Mouse (Mus musculus): ENCODE data around the gene Tm9sf1. TPM values are rescaled to one million over a fixed set of nuclear protein-coding genes. Genes with fewer than 3 reads are reported as not detected.
A peak's percentile ranks its signal among the peaks of the same experiment; 100 is the strongest.

Gene Tm9sf1
- total and polyA plus RNA-seq, 3 experiments, result 36.1 to 65.3 (median 51.3) TPM

DNA sequence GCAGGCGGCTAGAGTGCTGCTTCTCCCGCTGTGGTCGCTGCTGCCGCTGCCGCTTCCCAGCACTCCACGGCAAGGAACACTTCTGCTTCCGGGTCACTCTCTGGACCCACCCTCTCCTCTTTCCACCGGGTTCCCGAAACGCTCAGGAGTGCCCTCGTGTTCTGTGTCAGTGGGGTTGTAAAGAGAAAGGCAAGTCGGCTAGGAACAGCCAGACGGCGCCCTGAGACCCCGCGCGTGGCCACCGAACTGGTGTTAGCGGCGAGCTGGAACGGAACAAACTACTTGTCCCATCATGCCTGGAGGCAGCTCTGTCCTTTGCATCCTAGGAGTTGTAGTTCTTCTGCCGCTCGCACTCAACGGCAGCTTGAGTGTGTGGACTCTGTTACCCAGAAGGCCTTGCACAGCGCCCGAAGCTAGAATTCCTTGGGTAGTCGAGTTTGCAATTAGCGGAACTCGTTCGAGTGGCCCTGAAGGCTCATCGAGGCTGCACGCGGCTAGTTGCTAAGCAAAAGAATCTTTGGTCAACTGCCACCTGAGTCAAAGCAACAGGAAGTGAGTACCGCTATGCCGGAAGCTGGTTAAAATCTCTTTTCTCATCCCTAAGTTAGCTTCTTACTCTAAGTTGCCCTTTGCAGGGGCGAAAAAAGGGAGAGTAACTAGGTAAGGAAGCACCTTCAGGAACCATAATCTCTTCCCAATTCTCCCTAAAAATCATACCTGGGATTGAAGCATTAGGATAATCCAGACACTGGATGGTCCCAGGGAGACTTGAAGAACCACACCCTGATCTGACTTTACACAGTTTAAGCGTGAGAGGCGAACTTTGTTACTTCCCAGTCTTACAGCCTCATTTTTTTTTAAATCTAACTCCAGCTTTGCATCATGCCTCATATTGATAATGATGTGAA lies 28.5 kb upstream of the Tm9sf1 start, which contains the start of the genes Gmpr2 and Nedd8 (continued):
- TF ChIP-seq SMC3 (IDR thresholded peaks at IDR 0.05; ENCODE audit: low read depth, low read length), result no peak
- TF ChIP-seq POLR2A (IDR thresholded peaks at IDR 0.05; ENCODE audit: low read depth, low read length), result peak; percentile 75
- peak; percentile 93 for TF ChIP-seq SIN3A (IDR thresholded peaks at IDR 0.05; ENCODE audit: low read length)
- TF ChIP-seq MAX (IDR thresholded peaks at IDR 0.05; ENCODE audit: low read length), result peak; percentile 92
- no peak for TF ChIP-seq POLR2AphosphoS2 (IDR thresholded peaks at IDR 0.05; ENCODE audit: low read depth, low read length)
- TF ChIP-seq USF1 (IDR thresholded peaks at IDR 0.05; ENCODE audit: low read depth, low read length), result no peak
- TF ChIP-seq NRF1 (IDR thresholded peaks at IDR 0.05; ENCODE audit: low read depth, low read length), result no peak
- TF ChIP-seq JUN (IDR thresholded peaks at IDR 0.05; ENCODE audit: insufficient read depth, low read depth, low read length), result no peak
- TF ChIP-seq MXI1 (IDR thresholded peaks at IDR 0.05; ENCODE audit: low read depth, low read length), result peak; percentile 70; the same call in 1 of the 2 replicates

DNA sequence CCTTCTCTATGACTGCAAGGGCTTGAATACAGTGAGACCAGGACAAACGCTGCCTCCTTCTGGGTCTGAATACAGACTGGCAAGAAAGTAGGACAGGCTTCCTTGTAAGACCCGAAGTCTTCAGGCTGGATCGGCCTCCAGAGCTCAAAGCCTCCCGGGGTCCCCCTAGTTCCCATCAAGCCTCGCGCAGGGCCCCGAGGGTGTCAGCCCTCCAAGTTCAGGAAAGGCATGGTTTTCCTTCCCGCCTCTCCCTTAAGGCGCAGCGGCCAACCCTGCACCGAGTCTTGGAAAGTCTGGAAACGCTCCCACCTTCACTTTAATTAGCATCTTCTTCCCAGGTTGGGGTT lies 27.9 kb upstream of the Tm9sf1 start:
- Histone ChIP-seq H3K79me2 (replicated peaks; ENCODE audit: control insufficient read depth, extremely low read depth, insufficient read depth, poor library complexity, severe bottlenecking) (peaks cover 45% of the 10 kb centered on the region), H3K36me3 (replicated peaks in 1 of 2; ENCODE audit: control insufficient read depth in 1 of 2, insufficient read depth in 1 of 2, low read length in 1 of 2) (peaks cover 16 to 48% of the 10 kb centered on the region in 2 experiments), H3K4me2 (ENCODE audit: insufficient read depth, low read depth, poor library complexity, severe bottlenecking) (peak overlapping the region; percentile 39; the same call in 1 of the 2 replicates), H3K27me3 (replicated peaks) (no peaks in the 10 kb centered on the region), H3K4me3 (replicated peaks in 1 of 3; ENCODE audit: low read depth in 2 of 3, low read length in 2 of 3, poor library complexity in 1 of 3) (peak overlapping the region; percentile 56 to 76 (median 74)), H3K27ac (ENCODE audit: insufficient read depth, low read depth) (peak overlapping the region; percentile 84; the same call in 1 of the 2 replicates), H3K9me3 (replicated peaks; ENCODE audit: low read length) (no peaks in the 10 kb centered on the region), H3K9ac (ENCODE audit: insufficient read depth, low read depth) (peak overlapping the region; percentile 84), H3K4me1 (ENCODE audit: control insufficient read depth in 1 of 2, insufficient read depth in 2 of 2) (peaks cover 15 to 52% of the 10 kb centered on the region in 2 experiments; a peak in 3 of 4 replicates)
- dilution Hi-C loops (cut with MboI; ENCODE audit: extremely low pct_ligation_motif_present, extremely low pct_unique_long_range_greater_than_20kb, low sequenced_read_pairs), result no loop called here
- TF ChIP-seq MYC (IDR thresholded peaks at IDR 0.05; ENCODE audit: low read depth, low read length) (no peak), GABPA (IDR thresholded peaks at IDR 0.05; ENCODE audit: insufficient replicate concordance, low read depth, low read length) (no peak), MAZ (IDR thresholded peaks at IDR 0.05; ENCODE audit: low read depth, low read length) (0 out of 2 replicates have a peak, but pooled peaks have one; percentile 10), UBTF (IDR thresholded peaks at IDR 0.05; ENCODE audit: low read depth, low read length) (peak; percentile 49; the same call in 1 of the 2 replicates), MEF2A (IDR thresholded peaks at IDR 0.05; ENCODE audit: borderline replicate concordance, low read depth, low read length) (no peak), CHD1 (IDR thresholded peaks at IDR 0.05; ENCODE audit: low read depth, low read length) (no peak)
- in situ Hi-C loops (cut with MboI; ENCODE audit: low pct_ligation_motif_present, low pct_unique_long_range_greater_than_20kb, low sequenced_read_pairs), result no loop called here
- peak; percentile 27 for DNase-seq (ENCODE audit: extremely low read depth)

- peak overlapping the region in 2 of 3 experiments; percentile 70 to 79 for H3K4me3 ChIP-seq (replicated peaks in 1 of 3; ENCODE audit: low read depth in 2 of 3, low read length in 2 of 3, poor library complexity in 1 of 3)
- no peak overlapping the region for H3K9ac ChIP-seq (ENCODE audit: insufficient read depth, low read depth)
- no peak overlapping the region; the same call in 1 of the 2 replicates for H3K4me2 ChIP-seq (ENCODE audit: insufficient read depth, low read depth, poor library complexity, severe bottlenecking)
- dilution Hi-C loops (cut with MboI; ENCODE audit: extremely low pct_ligation_motif_present, extremely low pct_unique_long_range_greater_than_20kb, low sequenced_read_pairs) (no loop called here), in situ Hi-C loops (cut with MboI; ENCODE audit: low pct_ligation_motif_present, low pct_unique_long_range_greater_than_20kb, low sequenced_read_pairs) (no loop called here)
- H3K36me3 ChIP-seq (replicated peaks in 1 of 2; ENCODE audit: control insufficient read depth in 1 of 2, insufficient read depth in 1 of 2, low read length in 1 of 2), result peaks cover 21 to 62% of the 10 kb centered on the region in 2 experiments
- peaks cover 0 to 16% of the 10 kb centered on the region in 2 experiments; a peak in 2 of 4 replicates for H3K4me1 ChIP-seq (ENCODE audit: control insufficient read depth in 1 of 2, insufficient read depth in 2 of 2)
- no peak for TF ChIP-seq EP300 (IDR thresholded peaks at IDR 0.05; ENCODE audit: low read length)
- TF ChIP-seq POLR2AphosphoS2 (IDR thresholded peaks at IDR 0.05; ENCODE audit: low read depth, low read length), result peak; percentile 79
- no peak for TF ChIP-seq KAT2A (IDR thresholded peaks at IDR 0.05; ENCODE audit: insufficient replicate concordance, low read length)
- TF ChIP-seq ETS1 (conservative IDR thresholded peaks at IDR 0.05; ENCODE audit: low read depth, low read length), result no peak
- no peak for TF ChIP-seq TCF12 (IDR thresholded peaks at IDR 0.05; ENCODE audit: low read depth, low read length)
- 0 out of 2 replicates have a peak, but pooled peaks have one; percentile 44 for TF ChIP-seq CHD2 (IDR thresholded peaks at IDR 0.05; ENCODE audit: low read length)
- no peak for TF ChIP-seq ZNF384 (IDR thresholded peaks at IDR 0.05; ENCODE audit: low read depth, low read length)
- H3K27me3 ChIP-seq (replicated peaks), result no peaks in the 10 kb centered on the region
- no peak overlapping the region for H3K27ac ChIP-seq (ENCODE audit: insufficient read depth, low read depth)
- H3K9me3 ChIP-seq (replicated peaks; ENCODE audit: low read length), result no peaks in the 10 kb centered on the region
- DNase-seq (ENCODE audit: extremely low read depth), result no peak
- H3K79me2 ChIP-seq (replicated peaks; ENCODE audit: control insufficient read depth, extremely low read depth, insufficient read depth, poor library complexity, severe bottlenecking), result peaks cover 6% of the 10 kb centered on the region
Measured at GRCm38 (mm10) chr14:55660636-55661035, 17.0 kb upstream of the Tm9sf1 start.

Measured in CH12.LX (cell line).